In the genomic region with DNA sequence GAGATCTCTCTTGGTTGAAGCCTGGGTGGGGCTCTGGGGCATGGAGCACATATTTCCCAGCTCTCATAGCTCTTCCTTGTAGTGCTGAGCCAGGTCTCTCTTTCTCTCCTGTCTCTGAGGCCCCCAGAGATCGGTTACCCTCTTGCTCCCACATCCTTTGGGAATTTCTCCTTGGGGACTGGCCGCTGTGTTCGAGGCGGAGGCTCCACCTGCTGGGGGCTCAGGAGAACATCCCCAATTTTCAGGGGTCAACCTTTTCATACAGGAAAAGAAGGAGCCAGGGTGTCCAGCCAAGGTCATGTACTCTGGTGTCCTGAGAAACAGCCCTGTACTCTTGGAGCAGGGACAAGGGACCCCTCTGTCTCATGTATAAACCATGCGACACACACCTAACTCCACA, we compare ENCODE assay signal across 12 mouse cellular contexts. TPM values are rescaled to one million over a fixed set of nuclear protein-coding genes. Genes with fewer than 3 reads are reported as not detected.
A peak's percentile ranks its signal among the peaks of the same experiment; 100 is the strongest.
DNase-seq lines count a peak whose midpoint lies in the region; TF ChIP-seq lines count a peak whose summit lies in the region.
"Had no signal": no experiment of that assay in that cellular context is flagged by ENCODE, and none has a peak within 500 bp of the region (broad histone marks: within the 10 kb centered on the region; RNA-seq: fewer than 3 reads in every experiment).

No protein-coding gene starts in this region.

- no peak for DNase-seq in gastrocnemius, adult 2 months
- DNase-seq in gastrocnemius, adult 8-10 months (ENCODE audit: low spot score in 2 of 2) = no peak
- DNase-seq in lung, adult 2 months = no peak
- DNase-seq in lung, postnatal 25 days (ENCODE audit: low spot score) = no peak
- no peak for DNase-seq in MEL (ENCODE audit: low read depth, low spot score)
- peak; percentile 40 for DNase-seq in limb, embryonic 10.5 days (ENCODE audit: low spot score)
- no peak for DNase-seq in right cerebral cortex, postnatal 4 days
- DNase-seq in gastrocnemius, postnatal 25 days = no peak
- DNase-seq: cerebellum, postnatal 36 days; right cerebral cortex, postnatal 14 days had no signal

- no peaks in the 10 kb centered on the region for H3K36me3 ChIP-seq in MEL (ENCODE audit: control insufficient read depth in 1 of 2, insufficient read depth in 2 of 2, low read length in 2 of 2)
- H3K36me3 ChIP-seq in limb, embryonic 10.5 days = no peaks in the 10 kb centered on the region

- no peaks in the 10 kb centered on the region for H3K9me3 ChIP-seq in MEL (replicated peaks; ENCODE audit: insufficient read depth, low read length)
- no peaks in the 10 kb centered on the region for H3K9me3 ChIP-seq in limb, embryonic 10.5 days (replicated peaks)

- TF ChIP-seq POLR2A in lung, adult 2 months (IDR thresholded peaks at IDR 0.05; ENCODE audit: borderline replicate concordance, extremely low read depth, low read depth, low read length) = no peak
- TF ChIP-seq POLR2A in MEL (IDR thresholded peaks at IDR 0.05; ENCODE audit: control insufficient read depth in 1 of 2, insufficient read depth in 1 of 2, low read depth in 1 of 2, low read length in 2 of 2, poor library complexity in 1 of 2) = no peak

- H3K27ac ChIP-seq in gastrocnemius, adult 2 months = no peak overlapping the region
- no peak overlapping the region for H3K27ac ChIP-seq in MEL (ENCODE audit: control insufficient read depth, low read depth, low read length)
- H3K27ac ChIP-seq in limb, embryonic 10.5 days = no peak overlapping the region

- no peak overlapping the region for H3K9ac ChIP-seq in MEL (ENCODE audit: control insufficient read depth, low read depth, low read length, poor library complexity, severe bottlenecking)

- H3K27me3 ChIP-seq in MEL (ENCODE audit: control insufficient read depth in 1 of 2, insufficient read depth in 2 of 2, low read length in 2 of 2) = no peaks in the 10 kb centered on the region
- peaks cover 20% of the 10 kb centered on the region for H3K27me3 ChIP-seq in limb, embryonic 10.5 days (ENCODE audit: low read depth, poor library complexity, severe bottlenecking)

- TF ChIP-seq EP300 in MEL (IDR thresholded peaks at IDR 0.05; ENCODE audit: low read depth in 1 of 2, low read length in 2 of 2) = no peak

- intact Hi-C loops in gastrocnemius, adult 2 months (cut with DNase I) = loop anchor here (2.0 kb wide), 1 partner anchor 107 kb away; no protein-coding TSS in a partner anchor

- TF ChIP-seq CTCF in gastrocnemius, adult 2 months (IDR thresholded peaks at IDR 0.05) = peak; percentile 51
- peak; percentile 44; the same call in 1 of the 2 replicates for TF ChIP-seq CTCF in lung, adult 2 months (IDR thresholded peaks at IDR 0.05; ENCODE audit: insufficient read depth, low read length)
- peak in 2 of 3 experiments; percentile 16 to 45; a peak in 3 of 6 replicates for TF ChIP-seq CTCF in MEL (IDR thresholded peaks at IDR 0.05 in 2 of 3, conservative IDR thresholded peaks at IDR 0.05 in 1 of 3; ENCODE audit: control insufficient read depth in 1 of 3, insufficient read depth in 1 of 3, low read depth in 2 of 3, low read length in 3 of 3, poor library complexity in 1 of 3, severe bottlenecking in 1 of 3)

- H3K79me2 ChIP-seq in MEL (ENCODE audit: control insufficient read depth, insufficient read depth, low read length, poor library complexity) = no peaks in the 10 kb centered on the region

- TF ChIP-seq RAD21 in MEL (IDR thresholded peaks at IDR 0.05; ENCODE audit: low read depth, low read length) = no peak

- H3K4me1 ChIP-seq in lung, adult 2 months (ENCODE audit: control insufficient read depth, insufficient read depth, low read length) = no peaks in the 10 kb centered on the region
- no peaks in the 10 kb centered on the region for H3K4me1 ChIP-seq in MEL (ENCODE audit: control insufficient read depth in 1 of 2, insufficient read depth in 2 of 2, low read length in 2 of 2)
- no peaks in the 10 kb centered on the region for H3K4me1 ChIP-seq in limb, embryonic 10.5 days

- no peak overlapping the region for H3K4me3 ChIP-seq in gastrocnemius, adult 2 months
- H3K4me3 ChIP-seq in lung, adult 2 months (replicated peaks; ENCODE audit: extremely low read depth, low read depth, low read length) = no peak overlapping the region
- no peak overlapping the region for H3K4me3 ChIP-seq in MEL (ENCODE audit: control insufficient read depth in 1 of 2, insufficient read depth in 1 of 2, low read depth in 2 of 2, low read length in 2 of 2)
- H3K4me3 ChIP-seq in limb, embryonic 10.5 days = no peak overlapping the region

- WGBS in lung, adult 2 months = 20% methylated on average over 5 of the region's 5 CpGs
- WGBS in limb, embryonic 10.5 days = 30% methylated on average over 5 of the region's 5 CpGs

TF ChIP-seq in MEL, 35 proteins besides CTCF, POLR2A, EP300 and RAD21:
- TF ChIP-seq SMC3 (IDR thresholded peaks at IDR 0.05; ENCODE audit: low read depth, low read length) (peak; percentile 32), SIN3A (IDR thresholded peaks at IDR 0.05; ENCODE audit: low read length) (no peak)

RNA-seq across cellular contexts. Expression of a gene that starts 12.3 kb away (rescaled TPM):
- total RNA-seq in gastrocnemius, adult 2 months (2021) = under 1 TPM in 1 of 2 experiments, not detected in 1; 0.31 TPM
- not detected for total RNA-seq in gastrocnemius, adult 8-10 months (2022)
- polyA plus RNA-seq in lung, adult 2 months (2012; rRNA removed) = 0.33 and 1.2 TPM in 2 replicates
- total RNA-seq in MEL (2012; rRNA removed) = not detected in 2 replicates
- not detected for polyA plus RNA-seq in MEL (2012; ENCODE audit: insufficient read depth in 1 of 2, insufficient read length in 2 of 2, low read depth in 1 of 2, low replicate concordance in 2 of 2, missing spikeins in 1 of 2)
- 0.53 and 0.65 TPM in 2 replicates for polyA plus RNA-seq in limb, embryonic 10.5 days (2016; fragmentation: Nextera tagmentation; extraction: Ambion mirVana)
- not detected for total RNA-seq in gastrocnemius, postnatal 25 days (2021)
- total RNA-seq: heart, postnatal 14 days had no signal
- polyA plus RNA-seq: liver, embryonic 16.5 days had no signal
